Mouse (Mus musculus) lung, embryonic 14.5 days (tissue): ENCODE data around the gene Msh3. TPM values are rescaled to one million over a fixed set of nuclear protein-coding genes. Genes with fewer than 3 reads are reported as not detected.

ENCODE experiments used
- ATAC-seq: fragments of 200-750 bp; cut with Nextera tagmentation; 2 replicates; pipeline ENCODE4 v1.8.0; 2017; ENCODE audit warnings: mild to moderate bottlenecking, moderate TSS enrichment, moderate library complexity; ENCODE audit not compliant: insufficient read depth
- DNase-seq: peaks from one replicate; pipeline ENCODE4 v3.0.0-alpha.2; 2015
- H3K27ac ChIP-seq: fragments of 300-500 bp; sonication (generic); 2 replicates; pipeline ENCODE4 v1.5.1; 2014; ENCODE audit warnings: low read depth, mild to moderate bottlenecking, moderate library complexity
- H3K27me3 ChIP-seq: fragments of 300-500 bp; sonication (generic); 2 replicates; pipeline ENCODE4 v1.6.1; 2014; ENCODE audit warnings: low read length, control low read depth; ENCODE audit not compliant: insufficient read depth
- H3K36me3 ChIP-seq: fragments of 300-500 bp; sonication (generic); 2 replicates; pipeline ENCODE4 v1.6.1; 2014; ENCODE audit warnings: control low read depth; ENCODE audit not compliant: insufficient read depth
- H3K4me1 ChIP-seq: fragments of 300-500 bp; sonication (generic); 2 replicates; pipeline ENCODE4 v1.6.1; 2014; ENCODE audit warnings: antibody characterized with exemption, control low read depth; ENCODE audit not compliant: insufficient read depth
- H3K4me2 ChIP-seq: fragments of 300-500 bp; sonication (generic); 2 replicates; pipeline ENCODE4 v1.6.1; 2014; ENCODE audit warnings: mild to moderate bottlenecking
- H3K4me3 ChIP-seq: fragments of 300-500 bp; sonication (generic); 2 replicates; pipeline ENCODE4 v1.5.1; 2014; ENCODE audit warnings: low read depth, low read length
- H3K9ac ChIP-seq: fragments of 300-500 bp; sonication (generic); 2 replicates; pipeline ENCODE4 v1.6.1; 2014
- H3K9me3 ChIP-seq: fragments of 300-500 bp; sonication (generic); 2 replicates; pipeline ENCODE4 v1.6.1; 2016; ENCODE audit warnings: low read depth, low read length, control low read depth
- CTCF ChIP-seq: IDR thresholded peaks from 2 replicates; pipeline ENCODE4 v1.5.1; 2016; ENCODE audit warnings: antibody characterized with exemption, low read depth
- WGBS: fragments of 180-500 bp; shearing (Covaris S2); extraction: QIAGEN DNeasy Blood & Tissue Kit; methylation state at CpG from one replicate; pipeline ENCODE4 v1.1.7; 2014; 5-methylcytosine and 5-hydroxymethylcytosine counted together
- polyA plus RNA-seq: library from polyadenylated mRNA; unstranded; fragments of >200 nt; fragmentation: Nextera tagmentation; extraction: Ambion mirVana; gene quantifications from 2 replicates; pipeline ENCODE4 v1.2.1, GENCODE M21; 2014

Msh3 gene
- polyA plus RNA-seq, 1 experiment from 2014 or later = 27.6 TPM

DNA sequence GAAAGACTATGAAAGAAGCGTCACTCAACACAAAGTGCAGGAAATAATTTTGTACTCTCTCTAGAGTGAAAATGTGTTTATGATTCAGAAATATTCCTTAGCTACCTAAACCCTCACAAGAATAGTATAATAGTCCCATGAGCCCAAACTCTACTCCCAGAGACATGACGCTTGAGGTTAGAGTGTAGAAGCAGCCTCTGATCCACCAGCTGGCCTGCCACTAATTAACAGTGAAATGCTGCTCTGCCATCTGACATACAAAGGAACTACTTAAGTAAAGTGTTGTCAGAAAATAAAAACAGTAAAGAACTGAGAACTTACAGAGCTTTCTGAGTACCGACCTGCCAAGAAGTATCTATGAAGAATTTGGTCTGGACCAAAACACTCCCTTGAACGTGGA, 52.3 kb downstream of the Msh3 start:
- Histone ChIP-seq H3K9ac (no peak overlapping the region), H3K4me2 (no peak overlapping the region), H3K4me1 (no peaks in the 10 kb centered on the region), H3K4me3 (no peak overlapping the region), H3K27me3 (no peaks in the 10 kb centered on the region), H3K9me3 (no peaks in the 10 kb centered on the region), H3K27ac (no peak overlapping the region), H3K36me3 (peaks cover 3% of the 10 kb centered on the region; the same call in 1 of the 2 replicates)
- TF ChIP-seq CTCF = no peak
- 84% methylated on average over 4 of the region's 4 CpGs for WGBS
- ATAC-seq = no peak
- no peak for DNase-seq

DNA sequence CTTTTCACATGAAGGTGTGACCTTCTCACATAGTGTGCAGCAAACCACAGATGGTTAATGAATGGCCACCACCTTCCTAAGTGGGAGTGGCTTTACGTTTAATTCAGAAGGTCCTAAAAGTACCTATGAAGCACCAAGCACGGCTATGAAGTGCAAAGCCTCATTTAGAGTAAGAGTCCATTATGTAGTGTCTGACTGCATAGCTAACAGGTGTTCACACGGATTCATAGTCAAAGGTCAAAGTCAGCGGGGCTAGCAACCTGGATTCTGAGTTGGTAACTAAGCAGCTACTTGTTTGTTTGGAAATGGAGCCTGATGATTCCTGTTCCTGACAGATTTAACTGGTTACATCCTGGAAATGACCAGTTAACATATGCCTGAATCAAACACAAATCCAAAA, 53.0 kb downstream of the Msh3 start:
- WGBS = 62% methylated on average over 4 of the region's 4 CpGs
- ATAC-seq (no peak), DNase-seq (no peak)
- no peaks in the 10 kb centered on the region for H3K4me1 ChIP-seq
- no peak for TF ChIP-seq CTCF
- no peaks in the 10 kb centered on the region for H3K27me3 ChIP-seq
- no peak overlapping the region for H3K9ac ChIP-seq
- H3K27ac ChIP-seq = no peak overlapping the region
- H3K4me2 ChIP-seq = no peak overlapping the region
- 0 out of 2 replicates have a peak, but pooled peaks cover 3% of the 10 kb centered on the region for H3K36me3 ChIP-seq
- H3K9me3 ChIP-seq = no peaks in the 10 kb centered on the region
- H3K4me3 ChIP-seq = no peak overlapping the region

DNA sequence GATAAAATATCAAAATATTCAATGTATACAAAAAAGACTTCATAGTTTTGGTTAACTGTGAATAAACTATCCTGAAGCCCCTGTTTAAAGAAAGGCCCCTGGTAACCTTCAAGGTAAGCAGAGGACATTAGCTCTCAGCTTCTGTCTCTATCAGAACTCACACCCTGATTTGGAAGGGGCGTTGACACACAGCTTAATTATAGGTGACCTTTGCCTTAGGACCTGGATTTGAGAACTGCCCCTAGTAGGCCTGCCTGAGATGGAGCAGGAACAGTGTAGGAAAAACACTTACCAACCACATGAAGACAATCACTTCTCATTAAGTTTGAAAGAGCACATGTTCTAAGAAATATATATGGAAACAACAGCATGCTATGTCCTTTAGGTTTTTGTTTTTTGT, 55.3 kb downstream of the Msh3 start:
- WGBS = 74% methylated on average over 1 of the region's 1 CpGs
- no peak overlapping the region for H3K9ac ChIP-seq
- H3K27ac ChIP-seq = no peak overlapping the region

DNA sequence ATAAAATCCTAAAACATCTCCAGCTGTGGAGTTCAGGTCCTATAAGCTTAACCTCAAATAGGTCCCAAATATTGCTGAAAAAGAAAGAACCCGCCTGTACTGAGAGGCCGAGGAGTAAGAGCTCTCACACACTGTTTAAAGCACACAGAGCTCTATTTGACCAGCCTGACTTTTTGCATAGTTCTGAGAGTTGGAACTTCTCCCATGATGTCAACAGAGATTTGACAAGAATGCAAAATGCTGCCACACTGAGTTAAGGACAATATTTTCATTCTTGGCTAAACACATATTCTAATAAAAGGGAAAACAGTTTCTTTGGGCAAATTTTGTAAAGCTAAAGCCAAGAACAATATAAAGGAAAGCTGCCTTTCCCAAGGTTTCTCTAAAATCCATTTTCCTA, 57.8 kb downstream of the Msh3 start:
- Histone ChIP-seq H3K4me3 (no peak overlapping the region), H3K4me2 (no peak overlapping the region), H3K27me3 (no peaks in the 10 kb centered on the region), H3K27ac (no peak overlapping the region), H3K9me3 (no peaks in the 10 kb centered on the region), H3K4me1 (no peaks in the 10 kb centered on the region), H3K36me3 (0 out of 2 replicates have a peak, but pooled peaks cover 5% of the 10 kb centered on the region), H3K9ac (no peak overlapping the region)
- DNase-seq = no peak
- ATAC-seq = no peak
- no peak for TF ChIP-seq CTCF
- 77% methylated on average over 2 of the region's 2 CpGs for WGBS

More for the DNA sequence above, 55.3 kb downstream of the Msh3 start:
- TF ChIP-seq CTCF = no peak
- H3K9me3 ChIP-seq = no peaks in the 10 kb centered on the region
- no peak overlapping the region for H3K4me3 ChIP-seq
- H3K4me1 ChIP-seq = no peaks in the 10 kb centered on the region
- ATAC-seq = no peak
- H3K27me3 ChIP-seq = no peaks in the 10 kb centered on the region
- 0 out of 2 replicates have a peak, but pooled peaks cover 5% of the 10 kb centered on the region for H3K36me3 ChIP-seq
- H3K4me2 ChIP-seq = no peak overlapping the region
- no peak for DNase-seq

DNA sequence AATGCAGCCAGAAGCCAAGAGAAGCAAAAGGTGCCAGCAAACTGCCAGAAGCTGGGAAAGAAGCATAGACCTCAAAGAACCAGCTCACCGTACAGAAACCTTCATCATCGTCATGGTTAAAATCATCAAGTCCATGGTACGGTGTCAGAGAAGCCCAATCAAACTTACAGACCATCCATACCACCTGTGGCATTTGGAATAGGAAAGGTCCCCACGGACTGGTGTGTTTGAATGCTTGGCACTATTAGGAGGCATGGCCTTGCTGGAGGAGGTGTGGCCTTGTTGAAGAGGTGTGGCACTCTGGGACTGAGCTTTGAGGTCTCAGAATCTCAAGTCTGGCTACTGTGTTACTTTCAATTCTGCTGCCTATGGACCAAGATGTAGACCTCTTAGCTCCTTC, 58.3 kb downstream of the Msh3 start:
- DNase-seq (no peak), ATAC-seq (no peak)
- Histone ChIP-seq H3K4me2 (no peak overlapping the region), H3K9ac (no peak overlapping the region), H3K27me3 (no peaks in the 10 kb centered on the region), H3K36me3 (0 out of 2 replicates have a peak, but pooled peaks cover 7% of the 10 kb centered on the region), H3K4me3 (no peak overlapping the region), H3K9me3 (no peaks in the 10 kb centered on the region), H3K4me1 (no peaks in the 10 kb centered on the region), H3K27ac (no peak overlapping the region)
- 96% methylated on average over 4 of the region's 4 CpGs for WGBS
- TF ChIP-seq CTCF = no peak

DNA sequence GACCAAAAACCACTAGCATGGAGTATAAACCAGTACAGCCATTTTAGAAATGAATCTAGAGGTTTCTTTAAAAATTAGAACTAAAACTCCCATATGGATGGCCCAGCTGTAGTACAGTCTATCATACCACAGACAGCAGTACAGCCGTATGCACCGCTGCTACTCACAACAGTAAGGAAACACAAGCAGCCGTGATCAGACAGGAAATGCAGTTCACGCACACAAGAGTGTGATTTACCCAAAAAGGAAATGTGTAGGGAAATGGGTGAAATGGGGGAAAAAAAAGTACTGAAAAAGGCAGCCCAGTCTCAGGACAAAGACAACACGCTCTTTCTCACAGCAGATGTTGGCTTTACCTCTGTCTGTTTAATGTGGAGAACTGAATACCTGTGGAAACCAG, 60.9 kb downstream of the Msh3 start:
- Histone ChIP-seq H3K36me3 (0 out of 2 replicates have a peak, but pooled peaks cover 13% of the 10 kb centered on the region), H3K4me2 (no peak overlapping the region), H3K4me1 (no peaks in the 10 kb centered on the region), H3K27me3 (no peaks in the 10 kb centered on the region), H3K4me3 (no peak overlapping the region), H3K9me3 (no peaks in the 10 kb centered on the region), H3K9ac (no peak overlapping the region), H3K27ac (no peak overlapping the region)
- ATAC-seq (no peak), DNase-seq (no peak)
- WGBS = 70% methylated on average over 5 of the region's 5 CpGs
- no peak for TF ChIP-seq CTCF

DNA sequence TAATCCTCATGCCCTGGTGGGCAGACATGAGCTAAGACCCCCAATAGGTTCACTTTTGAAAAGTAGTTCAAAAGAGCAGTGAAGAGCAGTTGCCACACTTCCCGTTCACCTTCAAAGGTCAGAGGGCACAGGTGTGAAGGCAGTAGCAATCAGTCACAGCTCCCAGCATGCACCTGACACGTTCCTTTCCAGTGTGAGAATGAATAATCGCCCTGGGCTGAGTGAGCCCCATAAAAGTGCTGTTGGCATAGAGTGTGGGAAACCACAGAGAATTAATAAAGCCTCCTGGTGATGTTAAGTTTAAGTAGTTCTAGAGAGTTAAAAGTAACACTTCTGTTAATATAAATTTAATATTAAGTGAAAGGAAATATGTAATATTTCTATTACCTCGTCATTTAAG, 63.2 kb downstream of the Msh3 start:
- no peak overlapping the region for H3K9ac ChIP-seq
- no peak overlapping the region for H3K27ac ChIP-seq
- no peaks in the 10 kb centered on the region for H3K4me1 ChIP-seq
- H3K36me3 ChIP-seq = 0 out of 2 replicates have a peak, but pooled peaks cover 13% of the 10 kb centered on the region
- ATAC-seq (no peak), DNase-seq (no peak)
- no peaks in the 10 kb centered on the region for H3K27me3 ChIP-seq
- no peaks in the 10 kb centered on the region for H3K9me3 ChIP-seq
- no peak for TF ChIP-seq CTCF
- no peak overlapping the region for H3K4me2 ChIP-seq
- WGBS = 55% methylated on average over 4 of the region's 4 CpGs
- H3K4me3 ChIP-seq = no peak overlapping the region

DNA sequence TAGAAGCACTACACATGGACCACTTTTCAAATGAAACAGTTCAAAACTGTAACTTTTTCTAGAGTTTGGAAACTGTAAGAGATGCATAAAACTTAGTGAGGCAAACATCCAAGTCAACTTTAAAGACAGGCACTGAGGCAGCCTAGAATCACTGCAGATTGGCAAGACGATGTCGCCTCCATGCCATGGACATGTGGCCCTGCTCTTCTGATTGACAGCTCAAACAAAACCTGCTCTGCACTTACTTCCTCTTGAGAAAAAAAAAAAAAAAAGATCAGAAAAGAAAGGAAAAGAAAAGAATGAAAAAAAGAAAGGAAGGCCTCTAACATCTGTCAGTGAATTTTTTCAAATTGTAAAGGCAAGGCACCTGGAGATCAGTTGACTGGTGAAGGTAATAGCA, 77.8 kb downstream of the Msh3 start:
- Histone ChIP-seq H3K27ac (no peak overlapping the region), H3K9ac (no peak overlapping the region), H3K9me3 (no peaks in the 10 kb centered on the region), H3K4me1 (no peaks in the 10 kb centered on the region; the same call in 1 of the 2 replicates), H3K27me3 (no peaks in the 10 kb centered on the region), H3K36me3 (peaks cover 7% of the 10 kb centered on the region; the same call in 1 of the 2 replicates), H3K4me3 (no peak overlapping the region), H3K4me2 (no peak overlapping the region)
- no peak for ATAC-seq
- WGBS = 87% methylated on average over 2 of the region's 2 CpGs
- no peak for DNase-seq
- no peak for TF ChIP-seq CTCF
